ENCODE assay signal across 16 mouse cellular contexts in genomic region chr11:4461154-4461553, GRCm38 (mm10). TPM values are rescaled to one million over a fixed set of nuclear protein-coding genes. Genes with fewer than 3 reads are reported as not detected.
DNase-seq lines count a peak whose midpoint lies in the region; ATAC-seq lines count a peak whose summit lies in the region.
"Had no signal": no experiment of that assay in that cellular context is flagged by ENCODE, and none has a peak within 500 bp of the region (broad histone marks: within the 10 kb centered on the region; RNA-seq: fewer than 3 reads in every experiment).

No protein-coding gene starts in this region.

- WGBS in heart, embryonic 10.5 days: 12% methylated on average over 12 of the region's 12 CpGs
- WGBS in embryonic facial prominence, embryonic 14.5 days: 20% methylated on average over 12 of the region's 12 CpGs
- 32% methylated on average over 12 of the region's 12 CpGs for WGBS in forebrain, embryonic 10.5 days

- H3K27me3 ChIP-seq in heart, embryonic 10.5 days (ENCODE audit: insufficient read depth, poor library complexity, severe bottlenecking): peaks cover 18% of the 10 kb centered on the region
- H3K27me3 ChIP-seq in embryonic facial prominence, embryonic 14.5 days (replicated peaks; ENCODE audit: control insufficient read depth, insufficient read depth, low read length): no peaks in the 10 kb centered on the region
- H3K27me3 ChIP-seq in forebrain, embryonic 10.5 days (ENCODE audit: poor library complexity, severe bottlenecking): no peaks in the 10 kb centered on the region
- H3K27me3 ChIP-seq: midbrain, embryonic 12.5 days had no signal

- peak; percentile 84 for DNase-seq in heart, embryonic 10.5 days (ENCODE audit: low spot score)
- no peak for DNase-seq in heart, adult 18-20 months
- peak; percentile 55 for DNase-seq in retina, postnatal 1 day
- no peak for DNase-seq in retina, embryonic 14.5 days (ENCODE audit: low spot score)
- peak; percentile 55 for DNase-seq in embryonic facial prominence, embryonic 14.5 days (ENCODE audit: low spot score)
- no peak for DNase-seq in adrenal gland, adult (ENCODE audit: inconsistent age in 2 of 2, low spot score in 1 of 2)
- no peak for DNase-seq in forebrain, embryonic 10.5 days (ENCODE audit: extremely low spot score, low spot score)
- DNase-seq: cerebellum, postnatal 25 days; kidney, adult 8-10 months; right cerebral cortex, postnatal 25 days had no signal

- H3K4me1 ChIP-seq in heart, embryonic 10.5 days: peaks cover 1% of the 10 kb centered on the region; the same call in 1 of the 2 replicates
- no peaks in the 10 kb centered on the region for H3K4me1 ChIP-seq in embryonic facial prominence, embryonic 14.5 days (ENCODE audit: control insufficient read depth, insufficient read depth, low read length)
- peaks cover 26% of the 10 kb centered on the region for H3K4me1 ChIP-seq in forebrain, embryonic 10.5 days
- H3K4me1 ChIP-seq: liver, embryonic 12.5 days; midbrain, embryonic 12.5 days had no signal

- no peaks in the 10 kb centered on the region for H3K9me3 ChIP-seq in heart, embryonic 10.5 days
- no peaks in the 10 kb centered on the region for H3K9me3 ChIP-seq in embryonic facial prominence, embryonic 14.5 days (ENCODE audit: control insufficient read depth, low read length)
- no peaks in the 10 kb centered on the region for H3K9me3 ChIP-seq in forebrain, embryonic 10.5 days
- H3K9me3 ChIP-seq: liver, embryonic 12.5 days; midbrain, embryonic 12.5 days had no signal

- H3K4me2 ChIP-seq in embryonic facial prominence, embryonic 14.5 days (ENCODE audit: low read depth, low read length): no peak overlapping the region
- H3K4me2 ChIP-seq: liver, embryonic 12.5 days; midbrain, embryonic 12.5 days had no signal

- ATAC-seq in embryonic facial prominence, embryonic 14.5 days (ENCODE audit: low read depth): no peak
- ATAC-seq in megakaryocyte-erythroid progenitor cell, adult 5-6 weeks (replicated peaks; ENCODE audit: low FRiP score, low TSS enrichment, poor library complexity, severe bottlenecking): no peak
- ATAC-seq: liver, embryonic 12.5 days had no signal

- no peak overlapping the region for H3K27ac ChIP-seq in heart, embryonic 10.5 days
- no peak overlapping the region for H3K27ac ChIP-seq in embryonic facial prominence, embryonic 14.5 days (replicated peaks; ENCODE audit: low read depth, low read length)
- no peak overlapping the region for H3K27ac ChIP-seq in forebrain, embryonic 10.5 days
- H3K27ac ChIP-seq: liver, embryonic 12.5 days; midbrain, embryonic 12.5 days had no signal

- no peak overlapping the region for H3K4me3 ChIP-seq in heart, embryonic 10.5 days
- H3K4me3 ChIP-seq in embryonic facial prominence, embryonic 14.5 days (ENCODE audit: low read depth, low read length): no peak overlapping the region
- H3K4me3 ChIP-seq in forebrain, embryonic 10.5 days: no peak overlapping the region
- H3K4me3 ChIP-seq: liver, embryonic 12.5 days; midbrain, embryonic 12.5 days had no signal

- H3K9ac ChIP-seq in embryonic facial prominence, embryonic 14.5 days (ENCODE audit: low read depth, low read length): no peak overlapping the region
- H3K9ac ChIP-seq: liver, embryonic 12.5 days; midbrain, embryonic 12.5 days had no signal

- H3K36me3 ChIP-seq in heart, embryonic 10.5 days: no peaks in the 10 kb centered on the region
- no peaks in the 10 kb centered on the region for H3K36me3 ChIP-seq in embryonic facial prominence, embryonic 14.5 days (ENCODE audit: control insufficient read depth, insufficient read depth, low read length)
- H3K36me3 ChIP-seq in forebrain, embryonic 10.5 days (replicated peaks): no peaks in the 10 kb centered on the region
- H3K36me3 ChIP-seq: liver, embryonic 12.5 days; midbrain, embryonic 12.5 days had no signal

RNA-seq across cellular contexts. Expression of gene Hormad2, which starts 20.2 kb away (rescaled TPM):
- 0.99 and 1.1 TPM in 2 replicates for polyA plus RNA-seq in heart, embryonic 10.5 days (2016; fragmentation: Nextera tagmentation; extraction: Ambion mirVana)
- not detected for total RNA-seq in heart, adult 18-20 months (2021)
- polyA plus RNA-seq in embryonic facial prominence, embryonic 14.5 days (2014; fragmentation: Nextera tagmentation; extraction: Ambion mirVana): 0.22 TPM in 1 of 2 replicates, not detected in the other
- total RNA-seq in megakaryocyte-erythroid progenitor cell, adult 5-6 weeks (2014; fragmentation: Nextera tagmentation): not detected in 2 replicates
- total RNA-seq in megakaryocyte-erythroid progenitor cell, adult 5-6 weeks (2017): 0.42 and 0.66 TPM in 2 replicates
- polyA plus RNA-seq in forebrain, embryonic 10.5 days (2016; fragmentation: Nextera tagmentation; extraction: Ambion mirVana): 0.33 TPM in 1 of 2 replicates, not detected in the other
- total RNA-seq: gastrocnemius, adult 8-10 months; left cerebral cortex, adult 18-20 months had no signal
- polyA plus RNA-seq: midbrain, embryonic 12.5 days; neural tube, embryonic 14.5 days had no signal

Comparison
In these comparisons a context has a peak if more than half of its experiments do, and no peak if none do; other contexts are left out.
1. DNase-seq: peak in heart, embryonic 10.5 days (single experiment), retina, postnatal 1 day (single experiment) and embryonic facial prominence, embryonic 14.5 days (single experiment); none in heart, adult 18-20 months (0 of 2), retina, embryonic 14.5 days (single experiment), adrenal gland, adult (0 of 2) and forebrain, embryonic 10.5 days (single experiment).